Mouse (Mus musculus): ENCODE measurements at regions not wholly inside any gene's neighbourhood (a gene's known extent, or its start where the extent isn't known, plus 50 kb on each side); places are given as distances from the start of the nearest gene placed in this dataset.

DNA sequence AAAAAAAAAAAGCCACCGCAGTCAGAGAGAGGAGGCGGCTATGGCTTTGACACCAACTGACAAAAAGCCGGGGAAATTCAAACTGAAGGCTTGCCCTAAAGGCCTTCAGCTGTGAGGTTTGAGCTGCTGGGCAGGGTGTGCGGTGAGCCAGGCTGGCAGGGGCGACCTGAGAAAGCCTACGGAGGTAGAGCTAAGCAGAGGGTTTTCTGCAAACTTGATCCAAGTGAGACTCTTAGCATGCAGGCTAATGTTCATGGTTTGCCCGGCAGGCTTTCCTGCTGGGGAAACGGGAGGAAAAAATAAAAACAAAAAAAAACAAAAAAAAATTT is 186.4 kb upstream of the Zfp462 start:
- Histone ChIP-seq H3K27me3 (ENCODE audit: control insufficient read depth, insufficient read depth, low read length) (no peaks in the 10 kb centered on the region), H3K4me2 (replicated peaks; ENCODE audit: low read depth, low read length) (no peak overlapping the region), H3K4me1 (replicated peaks; ENCODE audit: control insufficient read depth, insufficient read depth, low read length) (0 out of 2 replicates have a peak, but pooled peaks cover 2% of the 10 kb centered on the region), H3K4me3 (ENCODE audit: low read depth, low read length) (no peak overlapping the region), H3K9me3 (ENCODE audit: control insufficient read depth, low read length) (no peaks in the 10 kb centered on the region), H3K36me3 (ENCODE audit: control insufficient read depth, insufficient read depth, low read length) (no peaks in the 10 kb centered on the region), H3K9ac (ENCODE audit: low read depth, low read length) (no peak overlapping the region), H3K27ac (ENCODE audit: low read depth, low read length) (no peak overlapping the region)
- DNase-seq (ENCODE audit: low spot score) (no peak), ATAC-seq (ENCODE audit: low FRiP score) (no peak)
- 53% methylated on average over 8 of the region's 8 CpGs for WGBS

DNA sequence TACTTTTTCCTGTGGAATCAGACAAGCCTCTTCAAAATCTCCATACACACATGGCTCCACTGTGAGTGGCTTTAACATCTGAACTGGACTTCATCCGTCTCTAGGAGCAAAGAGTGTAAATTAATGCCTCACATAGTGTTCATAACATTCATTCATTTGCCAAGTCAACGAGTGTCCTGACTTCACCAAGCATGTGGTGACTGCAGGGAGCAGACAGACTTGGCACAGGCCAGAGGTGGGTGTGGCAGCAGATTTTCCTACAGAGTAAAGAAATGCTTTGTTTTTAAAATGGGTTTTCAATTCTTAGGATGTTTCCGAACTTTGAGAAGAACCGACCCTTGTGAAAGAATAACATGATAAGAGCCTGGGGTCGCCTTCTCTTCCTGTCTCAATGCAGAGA is 183.6 kb upstream of the Zfp462 start:
- Histone ChIP-seq H3K4me3 (ENCODE audit: low read depth, low read length) (no peak overlapping the region), H3K4me1 (replicated peaks; ENCODE audit: control insufficient read depth, insufficient read depth, low read length) (0 out of 2 replicates have a peak, but pooled peaks cover 2% of the 10 kb centered on the region), H3K9ac (ENCODE audit: low read depth, low read length) (no peak overlapping the region), H3K9me3 (ENCODE audit: control insufficient read depth, low read length) (no peaks in the 10 kb centered on the region), H3K27me3 (ENCODE audit: control insufficient read depth, insufficient read depth, low read length) (no peaks in the 10 kb centered on the region), H3K36me3 (ENCODE audit: control insufficient read depth, insufficient read depth, low read length) (no peaks in the 10 kb centered on the region), H3K27ac (ENCODE audit: low read depth, low read length) (no peak overlapping the region), H3K4me2 (replicated peaks; ENCODE audit: low read depth, low read length) (no peak overlapping the region)
- 74% methylated on average over 5 of the region's 5 CpGs for WGBS
- no peak for ATAC-seq (ENCODE audit: low FRiP score)
- DNase-seq (ENCODE audit: low spot score), result no peak

DNA sequence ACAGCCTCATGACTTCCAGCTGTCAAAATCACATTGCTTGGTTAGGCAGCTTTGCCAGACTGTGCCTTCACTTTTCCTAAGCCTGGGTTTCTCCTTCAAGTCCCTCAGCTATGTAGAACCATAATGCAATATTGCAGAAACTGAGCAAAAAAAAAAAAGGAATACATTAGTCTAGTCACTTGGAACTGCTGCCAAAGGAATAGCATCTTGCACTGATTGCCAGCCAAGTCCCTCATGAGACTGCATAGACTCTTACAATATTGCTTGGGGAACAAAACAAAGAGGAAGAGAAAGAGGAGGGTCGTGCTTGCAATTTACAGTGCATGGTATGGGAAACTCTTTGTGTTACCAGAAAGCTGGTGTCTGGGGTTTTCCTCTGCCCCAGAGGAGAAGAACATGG is 179.8 kb upstream of the Zfp462 start:
- Histone ChIP-seq H3K9ac (ENCODE audit: low read depth, low read length) (no peak overlapping the region), H3K27me3 (ENCODE audit: control insufficient read depth, insufficient read depth, low read length) (no peaks in the 10 kb centered on the region), H3K4me2 (replicated peaks; ENCODE audit: low read depth, low read length) (no peak overlapping the region), H3K4me3 (ENCODE audit: low read depth, low read length) (no peak overlapping the region), H3K4me1 (replicated peaks; ENCODE audit: control insufficient read depth, insufficient read depth, low read length) (no peaks in the 10 kb centered on the region), H3K36me3 (ENCODE audit: control insufficient read depth, insufficient read depth, low read length) (no peaks in the 10 kb centered on the region), H3K27ac (ENCODE audit: low read depth, low read length) (no peak overlapping the region), H3K9me3 (ENCODE audit: control insufficient read depth, low read length) (no peaks in the 10 kb centered on the region)
- ATAC-seq (ENCODE audit: low FRiP score), result no peak
- no peak for DNase-seq (ENCODE audit: low spot score)
- 71% methylated on average over 1 of the region's 1 CpGs for WGBS

DNA sequence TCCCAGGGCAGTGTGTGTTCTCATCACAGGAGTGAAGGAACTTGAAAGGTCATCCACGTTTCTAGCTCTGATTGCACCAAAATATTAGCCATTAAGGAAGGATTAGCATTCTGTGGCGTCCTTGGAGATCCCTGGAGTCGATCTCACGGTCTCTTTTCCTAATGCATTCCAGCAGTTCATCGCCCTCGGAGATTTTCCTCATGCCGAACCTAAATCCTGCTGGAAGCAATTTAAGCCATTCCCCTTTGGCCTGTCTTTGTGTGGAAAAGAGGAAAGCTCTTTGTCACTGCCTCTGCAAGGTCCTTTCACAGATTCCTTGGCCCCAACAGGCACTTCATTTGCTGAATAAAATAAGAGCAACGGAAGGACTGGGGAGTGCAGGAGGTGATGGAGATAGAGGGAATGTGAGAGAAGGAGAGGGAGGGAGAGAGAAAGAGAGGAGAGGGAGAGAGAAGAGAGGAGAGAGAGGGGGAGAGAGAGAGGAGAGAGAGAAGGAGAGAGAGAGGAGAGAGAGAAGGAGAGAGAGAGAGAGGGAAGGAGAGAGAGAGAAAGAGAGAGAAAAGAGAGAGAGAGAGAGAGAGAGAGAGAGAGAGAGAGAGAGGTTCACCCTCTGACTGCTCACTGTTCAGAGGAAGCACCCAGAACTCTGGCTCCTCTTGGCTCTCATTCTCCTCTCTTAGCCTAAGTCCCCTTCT is 177.2 kb upstream of the Zfp462 start:
- peak; percentile 19 for DNase-seq (ENCODE audit: low spot score)
- H3K9me3 ChIP-seq (ENCODE audit: control insufficient read depth, low read length), result no peaks in the 10 kb centered on the region
- no peaks in the 10 kb centered on the region for H3K4me1 ChIP-seq (replicated peaks; ENCODE audit: control insufficient read depth, insufficient read depth, low read length)
- no peak overlapping the region for H3K4me2 ChIP-seq (replicated peaks; ENCODE audit: low read depth, low read length)
- H3K27ac ChIP-seq (ENCODE audit: low read depth, low read length), result no peak overlapping the region
- H3K36me3 ChIP-seq (ENCODE audit: control insufficient read depth, insufficient read depth, low read length), result no peaks in the 10 kb centered on the region
- WGBS, result 30% methylated on average over 8 of the region's 8 CpGs
- H3K27me3 ChIP-seq (ENCODE audit: control insufficient read depth, insufficient read depth, low read length), result no peaks in the 10 kb centered on the region
- no peak for ATAC-seq (ENCODE audit: low FRiP score)
- no peak overlapping the region for H3K9ac ChIP-seq (ENCODE audit: low read depth, low read length)
- H3K4me3 ChIP-seq (ENCODE audit: low read depth, low read length), result no peak overlapping the region

DNA sequence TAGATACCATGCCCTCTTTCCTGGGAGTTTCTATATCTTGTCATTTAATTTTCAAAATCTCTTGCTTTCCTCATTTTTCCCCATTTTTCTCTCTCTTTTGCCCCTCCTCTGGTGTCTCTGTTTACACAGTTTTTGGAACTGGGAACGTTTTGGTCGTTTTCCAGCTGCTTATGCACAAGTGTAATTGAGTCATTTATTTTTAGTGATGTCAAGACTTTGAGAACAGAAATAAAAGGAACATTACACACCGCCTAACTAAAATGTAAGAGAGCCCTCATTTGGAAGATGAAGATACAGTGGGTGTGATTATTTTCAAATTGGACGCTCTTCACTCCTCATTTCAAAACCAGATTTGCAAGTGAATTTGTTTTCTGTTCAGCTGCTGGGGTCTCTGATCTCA is 176.0 kb upstream of the Zfp462 start:
- H3K9me3 ChIP-seq (ENCODE audit: control insufficient read depth, low read length), result no peaks in the 10 kb centered on the region
- H3K36me3 ChIP-seq (ENCODE audit: control insufficient read depth, insufficient read depth, low read length), result no peaks in the 10 kb centered on the region
- 71% methylated on average over 4 of the region's 4 CpGs for WGBS
- H3K27ac ChIP-seq (ENCODE audit: low read depth, low read length), result no peak overlapping the region
- H3K4me3 ChIP-seq (ENCODE audit: low read depth, low read length), result no peak overlapping the region
- no peaks in the 10 kb centered on the region for H3K4me1 ChIP-seq (replicated peaks; ENCODE audit: control insufficient read depth, insufficient read depth, low read length)
- no peak overlapping the region for H3K9ac ChIP-seq (ENCODE audit: low read depth, low read length)
- DNase-seq (ENCODE audit: low spot score), result no peak
- H3K27me3 ChIP-seq (ENCODE audit: control insufficient read depth, insufficient read depth, low read length), result no peaks in the 10 kb centered on the region
- ATAC-seq (ENCODE audit: low FRiP score), result no peak
- no peak overlapping the region for H3K4me2 ChIP-seq (replicated peaks; ENCODE audit: low read depth, low read length)

DNA sequence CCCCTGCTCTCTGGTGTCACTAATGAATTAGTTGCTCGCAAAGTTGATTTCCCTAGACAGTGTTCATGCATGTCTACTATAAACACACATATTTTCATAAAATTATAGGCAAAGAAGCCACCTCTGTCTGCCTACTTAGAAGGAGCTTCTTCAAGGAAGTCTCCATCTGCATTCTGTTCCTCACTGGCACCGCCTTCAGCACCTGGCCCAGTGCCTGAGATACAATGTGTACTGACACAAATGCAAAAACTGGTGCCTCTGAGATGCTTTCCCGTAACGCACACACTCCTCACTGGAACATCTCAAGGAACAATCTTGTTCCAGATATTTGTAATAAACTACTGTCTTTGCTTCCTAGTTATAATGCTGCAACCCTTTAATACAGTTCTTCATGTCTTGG is 170.8 kb upstream of the Zfp462 start:
- no peak for DNase-seq (ENCODE audit: low spot score)
- Histone ChIP-seq H3K27ac (ENCODE audit: low read depth, low read length) (no peak overlapping the region), H3K27me3 (ENCODE audit: control insufficient read depth, insufficient read depth, low read length) (no peaks in the 10 kb centered on the region), H3K4me2 (replicated peaks; ENCODE audit: low read depth, low read length) (no peak overlapping the region), H3K9ac (ENCODE audit: low read depth, low read length) (no peak overlapping the region), H3K4me3 (ENCODE audit: low read depth, low read length) (no peak overlapping the region), H3K9me3 (ENCODE audit: control insufficient read depth, low read length) (no peaks in the 10 kb centered on the region), H3K36me3 (ENCODE audit: control insufficient read depth, insufficient read depth, low read length) (no peaks in the 10 kb centered on the region), H3K4me1 (replicated peaks; ENCODE audit: control insufficient read depth, insufficient read depth, low read length) (no peaks in the 10 kb centered on the region)
- WGBS, result 94% methylated on average over 4 of the region's 4 CpGs
- no peak for ATAC-seq (ENCODE audit: low FRiP score)

DNA sequence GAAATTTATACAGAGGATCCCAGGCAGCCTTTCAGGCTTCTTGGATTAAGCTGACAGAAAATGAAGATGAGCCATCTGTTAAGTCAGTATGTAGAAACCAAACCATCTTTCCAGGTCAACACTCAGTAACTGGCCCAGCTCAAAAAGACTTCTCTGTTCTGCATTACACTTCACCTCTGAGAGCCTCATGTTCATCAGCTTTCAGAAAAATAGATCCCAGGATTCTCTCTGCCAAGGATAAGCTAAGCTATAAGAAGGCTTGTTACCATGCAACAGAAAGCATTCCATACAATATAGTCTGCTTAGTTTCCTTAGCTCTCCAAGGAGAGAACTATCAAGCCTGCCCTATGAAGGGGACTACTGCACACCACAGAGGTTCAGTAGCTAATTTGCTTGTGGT is 170.1 kb upstream of the Zfp462 start:
- Histone ChIP-seq H3K4me3 (ENCODE audit: low read depth, low read length) (no peak overlapping the region), H3K9ac (ENCODE audit: low read depth, low read length) (no peak overlapping the region), H3K4me2 (replicated peaks; ENCODE audit: low read depth, low read length) (no peak overlapping the region), H3K27me3 (ENCODE audit: control insufficient read depth, insufficient read depth, low read length) (no peaks in the 10 kb centered on the region), H3K4me1 (replicated peaks; ENCODE audit: control insufficient read depth, insufficient read depth, low read length) (no peaks in the 10 kb centered on the region), H3K27ac (ENCODE audit: low read depth, low read length) (no peak overlapping the region), H3K9me3 (ENCODE audit: control insufficient read depth, low read length) (no peaks in the 10 kb centered on the region), H3K36me3 (ENCODE audit: control insufficient read depth, insufficient read depth, low read length) (no peaks in the 10 kb centered on the region)
- ATAC-seq (ENCODE audit: low FRiP score) (no peak), DNase-seq (ENCODE audit: low spot score) (no peak)

DNA sequence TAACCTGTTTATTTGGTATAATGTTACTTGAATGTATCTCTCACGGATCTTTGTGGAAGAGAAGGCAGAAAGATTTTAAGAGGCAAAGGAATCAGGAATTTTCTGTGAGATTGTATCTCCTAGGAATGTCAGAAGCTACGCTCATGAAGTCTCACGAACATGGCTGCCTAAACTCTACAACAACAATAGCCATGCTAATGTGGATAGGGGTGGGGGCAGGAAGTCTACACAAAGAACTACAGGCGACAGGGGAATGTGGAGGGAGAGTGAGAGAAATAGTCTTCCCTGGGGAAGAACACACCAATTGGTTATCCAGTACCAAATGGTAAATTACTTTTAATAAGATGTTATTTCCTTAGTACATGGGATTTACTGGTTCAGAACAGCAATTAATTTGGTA is 164.3 kb upstream of the Zfp462 start:
- no peaks in the 10 kb centered on the region for H3K36me3 ChIP-seq (ENCODE audit: control insufficient read depth, insufficient read depth, low read length)
- WGBS, result 57% methylated on average over 4 of the region's 4 CpGs
- ATAC-seq (ENCODE audit: low FRiP score) (no peak), DNase-seq (ENCODE audit: low spot score) (no peak)
- H3K27ac ChIP-seq (ENCODE audit: low read depth, low read length), result no peak overlapping the region
- H3K4me1 ChIP-seq (replicated peaks; ENCODE audit: control insufficient read depth, insufficient read depth, low read length), result no peaks in the 10 kb centered on the region
- no peak overlapping the region for H3K4me3 ChIP-seq (ENCODE audit: low read depth, low read length)
- H3K9me3 ChIP-seq (ENCODE audit: control insufficient read depth, low read length), result no peaks in the 10 kb centered on the region
- no peak overlapping the region for H3K9ac ChIP-seq (ENCODE audit: low read depth, low read length)
- H3K27me3 ChIP-seq (ENCODE audit: control insufficient read depth, insufficient read depth, low read length), result no peaks in the 10 kb centered on the region
- no peak overlapping the region for H3K4me2 ChIP-seq (replicated peaks; ENCODE audit: low read depth, low read length)

DNA sequence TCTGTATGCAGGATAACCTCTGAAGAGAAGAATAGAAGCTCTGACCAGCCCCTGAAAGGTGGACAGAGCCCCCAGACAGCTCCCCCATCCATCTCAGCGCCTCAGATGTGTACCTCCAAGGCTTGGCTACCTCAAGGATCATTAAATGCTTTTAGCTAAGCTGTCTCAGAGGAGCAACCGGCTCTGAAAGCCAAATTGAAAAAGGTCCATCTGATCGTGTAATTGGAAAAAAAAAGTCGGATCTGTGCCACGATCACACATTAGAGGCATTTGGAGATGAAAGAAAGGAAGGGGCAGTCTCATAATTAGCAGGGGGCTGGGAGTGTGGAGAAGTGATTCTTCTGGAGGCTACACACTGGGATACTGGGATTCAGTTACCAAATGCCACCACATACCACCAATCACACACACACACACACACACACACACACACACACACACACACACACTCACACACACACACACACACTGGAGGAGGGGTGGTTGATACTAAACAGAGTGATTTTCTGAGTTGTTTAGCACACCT is 153.6 kb upstream of the Zfp462 start:
- Histone ChIP-seq H3K9ac (ENCODE audit: low read depth, low read length) (no peak overlapping the region), H3K27ac (ENCODE audit: low read depth, low read length) (no peak overlapping the region), H3K36me3 (ENCODE audit: control insufficient read depth, insufficient read depth, low read length) (no peaks in the 10 kb centered on the region), H3K9me3 (ENCODE audit: control insufficient read depth, low read length) (no peaks in the 10 kb centered on the region), H3K27me3 (ENCODE audit: control insufficient read depth, insufficient read depth, low read length) (no peaks in the 10 kb centered on the region), H3K4me2 (replicated peaks; ENCODE audit: low read depth, low read length) (no peak overlapping the region), H3K4me1 (replicated peaks; ENCODE audit: control insufficient read depth, insufficient read depth, low read length) (no peaks in the 10 kb centered on the region), H3K4me3 (ENCODE audit: low read depth, low read length) (no peak overlapping the region)
- ATAC-seq (ENCODE audit: low FRiP score), result no peak
- no peak for DNase-seq (ENCODE audit: low spot score)
- 72% methylated on average over 5 of the region's 5 CpGs for WGBS
